Mouse (Mus musculus): ENCODE data around the gene Thnsl2. TPM values are rescaled to one million over a fixed set of nuclear protein-coding genes. Genes with fewer than 3 reads are reported as not detected.

The Thnsl2 gene
- total RNA-seq, 2 experiments from 2014 or later: 4.2 to 4.9 TPM

DNA sequence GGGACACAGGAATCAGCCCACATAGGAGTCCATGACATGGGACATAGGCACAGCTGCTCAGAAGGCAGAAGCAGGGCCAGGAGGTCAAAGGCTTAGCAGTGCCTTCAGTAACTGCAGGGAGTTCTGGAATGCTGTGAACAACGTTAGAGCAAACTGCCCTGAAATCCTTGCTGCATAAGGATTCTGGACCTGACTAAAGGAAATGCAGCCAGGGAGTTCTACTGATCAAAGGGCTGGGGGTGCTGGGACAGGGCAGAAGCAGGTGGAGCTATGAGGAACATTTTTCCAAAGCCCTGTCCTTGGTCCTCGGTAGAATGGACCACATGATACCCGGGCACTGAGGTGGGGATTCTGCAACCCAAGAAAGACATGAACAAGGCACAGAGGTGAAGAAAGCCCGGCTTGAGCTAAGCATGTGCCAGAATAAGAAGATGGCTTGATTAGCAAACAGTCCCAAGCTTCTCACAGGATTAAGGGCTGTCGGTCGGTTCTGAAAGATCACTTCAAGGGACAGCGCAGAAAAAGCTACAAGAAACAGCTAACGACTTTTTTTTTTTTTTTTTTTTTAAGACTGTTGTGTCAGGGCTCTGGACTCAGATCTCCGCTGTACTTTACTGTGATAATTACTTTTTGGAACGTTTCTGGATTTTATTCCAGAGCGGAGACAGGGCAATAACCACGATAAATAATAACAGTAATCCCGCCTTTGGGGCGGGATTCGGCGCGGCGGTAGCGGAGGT lies 915 bp downstream of the Thnsl2 start:
- DNase-seq (ENCODE audit: low spot score): no peak

DNA sequence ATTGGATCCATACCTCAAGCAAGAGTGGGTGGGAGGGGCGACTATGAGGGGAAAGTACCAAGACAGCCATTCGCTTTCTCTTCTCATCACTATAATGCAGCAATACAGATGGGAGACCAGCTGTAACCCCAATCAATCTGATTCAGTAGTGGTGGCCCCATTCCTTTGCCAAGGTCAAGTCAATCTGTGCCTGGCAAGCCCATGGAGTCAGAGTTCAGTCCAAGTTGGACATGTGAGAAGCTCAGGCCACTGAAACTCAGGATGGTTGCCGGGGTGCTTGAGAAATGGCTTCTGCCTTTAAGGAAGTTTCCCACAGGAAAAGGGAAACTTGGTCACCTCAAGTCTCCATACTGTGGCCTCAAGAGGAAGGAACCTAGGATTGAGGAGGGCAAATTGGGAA lies 9.2 kb downstream of the Thnsl2 start:
- no peak for DNase-seq (ENCODE audit: low spot score)
- intact Hi-C loops (cut with DNase I): no loop called here

More for the DNA sequence above, 915 bp downstream of the Thnsl2 start:
- intact Hi-C loops (cut with DNase I): no loop called here

DNA sequence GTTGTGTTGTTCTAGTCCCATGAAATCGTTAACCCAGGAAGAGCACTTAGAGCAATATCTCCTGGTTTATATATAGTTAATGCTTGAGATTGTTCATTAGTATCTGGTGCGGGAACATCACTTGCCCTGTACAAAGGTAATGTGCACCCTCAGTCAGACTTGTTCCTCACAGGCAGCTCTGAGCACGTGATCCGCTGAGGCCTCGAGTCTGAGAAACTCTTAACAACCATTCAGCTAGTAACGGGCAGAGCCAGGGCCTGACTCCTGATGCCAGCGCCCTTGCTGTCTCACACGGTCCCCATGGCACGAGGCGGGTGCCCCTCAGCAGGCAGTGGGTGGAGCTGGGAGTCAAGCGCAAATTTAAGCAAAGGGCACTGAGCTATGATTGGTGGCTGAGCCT lies 10.7 kb downstream of the Thnsl2 start:
- intact Hi-C loops (cut with DNase I): no loop called here
- no peak for DNase-seq (ENCODE audit: low spot score)

DNA sequence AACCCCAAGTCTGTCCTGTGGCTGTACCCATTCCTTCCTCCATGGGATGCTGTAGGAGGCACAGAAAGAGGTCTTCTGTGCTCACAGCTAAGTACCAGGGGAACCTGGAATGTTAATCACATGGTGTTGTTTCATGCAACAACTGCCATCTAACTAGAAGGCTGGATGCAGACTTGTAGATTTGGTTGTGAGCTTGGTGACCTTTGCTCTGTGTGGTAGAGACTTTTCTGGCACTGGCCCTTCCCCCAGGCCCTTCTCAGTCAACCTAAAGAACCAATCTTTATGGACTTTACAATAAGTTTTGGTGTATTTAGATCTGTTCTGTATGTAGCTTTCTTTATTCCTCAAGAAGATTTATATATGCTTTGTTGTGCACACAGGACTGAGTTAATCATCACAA lies 13.2 kb downstream of the Thnsl2 start:
- intact Hi-C loops (cut with DNase I): no loop called here
- no peak for DNase-seq (ENCODE audit: low spot score)

DNA sequence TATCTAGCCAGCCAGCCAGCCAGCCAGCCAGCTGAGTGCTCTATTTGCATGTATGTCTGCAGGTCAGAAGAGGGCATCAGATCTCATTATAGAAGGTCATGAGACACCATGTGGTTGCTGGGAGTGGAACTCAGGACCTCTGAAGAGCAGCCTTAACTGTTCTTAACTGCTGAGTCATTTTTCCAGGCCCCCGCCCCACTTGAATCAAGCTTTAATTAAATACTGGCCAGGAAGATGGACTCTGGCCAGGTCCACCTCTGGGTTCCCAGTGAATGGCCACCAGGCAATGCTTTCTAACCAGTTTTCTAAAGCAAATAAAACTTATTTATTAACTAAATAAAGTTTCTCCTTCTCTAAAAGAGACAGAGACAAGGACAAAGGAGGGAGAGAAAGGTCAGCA lies 14.0 kb downstream of the Thnsl2 start:
- intact Hi-C loops (cut with DNase I): no loop called here
- no peak for DNase-seq (ENCODE audit: low spot score)

DNA sequence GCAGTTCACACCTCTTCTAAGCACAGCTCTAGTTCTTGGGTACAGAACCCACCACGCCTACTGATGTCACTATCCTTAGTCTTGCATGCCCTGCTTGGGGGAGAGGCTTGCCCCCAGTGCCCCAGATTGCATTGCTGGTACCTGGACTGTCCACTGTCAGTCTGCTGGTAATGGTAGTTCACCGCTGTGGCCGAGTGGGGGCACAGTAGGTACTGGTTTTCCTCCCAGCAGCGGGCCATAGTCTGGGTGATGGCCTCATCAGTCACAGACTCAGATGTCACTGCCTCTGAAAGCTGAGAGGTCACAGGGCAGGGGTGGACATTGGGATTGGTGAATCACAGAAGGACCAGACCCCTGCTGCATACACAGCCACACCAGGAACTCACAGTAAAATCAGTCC lies 15.2 kb downstream of the Thnsl2 start:
- intact Hi-C loops (cut with DNase I): no loop called here
- no peak for DNase-seq (ENCODE audit: low spot score)

DNA sequence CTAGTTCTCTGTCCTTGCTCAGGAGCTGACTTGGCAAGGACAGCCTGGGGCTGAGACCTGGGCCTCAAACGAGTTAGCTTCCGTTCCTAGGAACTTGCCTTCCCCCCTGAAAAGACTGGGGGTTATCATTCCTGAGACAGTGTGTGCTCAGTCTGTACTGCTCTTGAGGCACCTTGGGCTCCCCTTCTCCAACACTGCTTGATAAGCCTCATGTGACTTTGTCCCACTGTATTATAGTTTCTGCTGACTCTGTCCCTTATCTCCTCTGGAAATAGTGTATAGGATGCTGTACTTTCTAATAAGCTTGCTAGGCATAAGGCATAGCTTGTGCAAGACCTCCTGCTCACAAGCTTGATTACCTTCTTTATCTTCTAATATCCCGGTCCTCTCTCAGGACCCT lies 17.9 kb downstream of the Thnsl2 start:
- DNase-seq (ENCODE audit: low spot score): no peak
- intact Hi-C loops (cut with DNase I): no loop called here

DNA sequence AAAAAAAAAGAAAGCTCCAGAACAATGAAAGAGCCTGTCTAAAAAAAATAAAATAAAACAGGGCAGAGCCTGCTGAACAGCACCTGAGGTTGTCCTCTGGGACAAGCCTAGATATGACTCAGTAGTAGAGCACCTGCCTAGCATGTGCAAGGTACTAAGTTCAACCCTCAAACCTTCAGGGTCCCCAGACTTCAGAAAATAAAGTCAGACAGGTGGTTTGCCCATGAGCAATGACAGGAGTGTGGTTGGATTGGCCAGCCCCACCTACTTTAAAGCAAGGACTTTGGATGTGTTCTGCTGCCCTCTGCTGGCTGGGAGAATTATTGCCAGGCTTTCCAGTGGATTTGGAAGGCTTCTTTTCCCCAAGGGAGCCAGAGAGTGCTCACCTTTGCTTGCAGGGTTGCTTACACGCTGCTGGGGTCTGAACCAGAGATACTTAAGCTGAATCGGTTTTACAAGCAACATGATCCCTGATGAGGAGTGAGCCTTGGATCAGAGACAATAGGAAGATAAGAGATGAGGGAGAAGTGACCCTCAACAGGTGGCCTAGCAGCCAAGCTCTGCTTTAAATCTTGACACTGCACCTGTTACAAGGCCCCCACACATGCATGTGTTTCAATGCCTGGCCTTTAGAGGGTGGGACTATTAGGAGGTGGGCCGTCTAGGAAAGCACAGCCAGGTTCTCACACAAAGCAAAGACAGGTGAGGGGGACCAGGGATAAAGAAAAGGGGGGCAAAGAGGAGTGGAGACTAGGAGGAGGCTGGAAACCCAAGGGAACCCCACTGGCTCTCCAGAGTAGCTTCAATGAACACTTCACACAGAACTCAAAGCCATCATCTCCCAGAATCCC lies 19.0 kb downstream of the Thnsl2 start:
- peak; percentile 16 for DNase-seq (ENCODE audit: low spot score)
- intact Hi-C loops (cut with DNase I): loop anchor here (2.0 kb wide), 1 partner anchor 170 kb away; no protein-coding TSS in a partner anchor

DNA sequence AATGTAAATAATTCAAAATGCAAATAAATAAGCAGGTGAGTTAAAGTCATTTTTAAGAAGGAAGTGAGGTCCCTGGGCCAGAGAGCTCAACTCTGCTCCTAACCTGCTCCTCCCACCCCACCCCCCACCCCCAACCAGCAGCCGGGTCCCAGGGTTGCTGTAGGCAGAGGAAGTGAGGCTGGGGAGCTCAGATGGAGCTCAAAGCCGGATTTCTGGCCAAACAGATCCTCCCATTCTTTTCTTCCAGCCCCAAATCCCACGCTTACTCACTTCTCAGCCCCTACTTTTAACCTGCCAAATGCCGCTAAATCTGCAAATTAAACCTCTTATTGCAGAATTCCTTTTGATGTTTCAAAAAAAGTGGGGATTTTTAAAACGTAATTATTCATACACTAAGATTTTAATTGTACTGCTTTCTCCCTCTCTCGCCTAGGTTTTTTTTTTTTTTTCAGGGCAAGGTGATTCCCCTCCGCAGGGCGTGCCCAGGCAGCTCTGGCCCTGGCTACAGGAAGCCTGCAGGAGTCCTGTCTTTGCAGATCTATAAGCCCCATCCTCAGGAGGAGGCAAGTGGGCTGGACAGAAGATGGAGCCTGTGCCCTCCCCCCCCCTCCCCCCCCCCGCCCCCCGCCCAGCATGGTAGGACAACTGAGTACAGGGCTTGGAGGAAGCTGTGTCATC lies 24.5 kb downstream of the Thnsl2 start:
- intact Hi-C loops (cut with DNase I): no loop called here
- no peak for DNase-seq (ENCODE audit: low spot score)

DNA sequence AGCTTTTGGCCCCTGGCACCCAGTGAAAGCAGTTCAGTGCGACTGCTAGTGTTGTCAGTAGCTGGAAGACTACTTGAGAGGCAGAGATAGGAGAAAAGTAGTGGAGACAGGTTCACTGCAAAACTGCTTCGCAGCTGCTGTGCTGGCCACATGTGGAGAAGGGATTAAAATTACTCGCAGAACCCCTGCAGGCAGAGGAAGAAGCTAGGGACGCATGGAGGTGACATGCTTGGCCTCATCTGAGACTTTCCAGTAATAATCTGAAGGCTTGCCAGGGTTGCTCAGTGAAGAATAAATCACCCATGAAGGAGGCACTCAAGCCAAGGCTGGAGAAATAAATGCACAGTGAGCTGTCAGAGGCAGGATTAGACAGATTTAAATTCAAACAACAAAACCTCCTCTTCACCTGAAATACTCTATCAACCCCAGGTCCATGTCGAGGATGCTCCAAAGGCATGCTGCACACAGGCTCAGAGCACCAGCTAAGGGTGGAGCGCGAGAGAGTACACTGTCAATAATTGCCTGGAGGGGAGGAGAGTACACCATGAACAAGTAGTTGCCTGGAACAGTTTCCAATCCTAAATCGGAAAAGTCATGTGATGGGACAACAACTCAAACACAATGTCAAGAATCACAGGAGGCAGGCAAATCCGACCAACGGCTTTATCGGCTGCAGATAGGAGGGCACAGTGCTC lies 32.7 kb downstream of the Thnsl2 start:
- intact Hi-C loops (cut with DNase I): no loop called here
- DNase-seq (ENCODE audit: low spot score): no peak

DNA sequence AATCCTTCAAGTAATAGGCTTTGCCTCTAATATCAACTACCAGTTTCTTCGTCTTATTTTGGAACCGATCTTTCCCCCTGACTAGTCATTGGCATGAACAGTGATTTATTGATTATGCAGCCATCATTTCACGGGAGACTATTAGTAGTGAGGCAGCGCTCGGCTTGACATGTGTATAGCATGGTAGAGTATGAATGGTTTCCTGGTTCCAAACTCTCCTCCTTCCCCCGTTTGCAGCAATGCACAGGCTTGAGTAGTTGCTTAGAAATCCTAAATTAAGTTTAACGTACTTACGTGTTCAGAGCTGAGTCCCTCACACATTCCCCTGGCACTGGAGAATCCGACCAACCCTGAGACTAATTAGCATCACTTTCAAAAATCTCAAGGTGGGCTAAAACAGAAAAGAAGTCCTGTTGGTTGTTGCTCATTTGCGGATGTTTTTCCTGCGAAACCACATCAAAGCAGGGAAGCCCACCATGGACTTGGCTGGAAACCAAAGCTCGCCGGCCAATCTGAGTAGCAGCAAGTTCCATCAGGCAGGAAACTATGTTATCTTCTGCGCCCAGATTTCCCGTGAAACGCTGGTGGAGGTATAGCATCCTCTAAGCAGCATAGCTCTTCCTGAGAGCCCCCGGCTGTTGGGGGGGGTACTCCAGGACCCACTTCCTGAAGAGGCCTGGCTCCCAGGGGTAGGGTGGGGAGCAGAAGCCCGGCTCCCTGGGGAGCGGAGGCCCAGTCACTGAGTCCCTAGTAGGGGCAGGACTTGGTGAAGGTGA lies 37.9 kb downstream of the Thnsl2 start:
- intact Hi-C loops (cut with DNase I): no loop called here
- peak; percentile 7 for DNase-seq (ENCODE audit: low spot score)

DNA sequence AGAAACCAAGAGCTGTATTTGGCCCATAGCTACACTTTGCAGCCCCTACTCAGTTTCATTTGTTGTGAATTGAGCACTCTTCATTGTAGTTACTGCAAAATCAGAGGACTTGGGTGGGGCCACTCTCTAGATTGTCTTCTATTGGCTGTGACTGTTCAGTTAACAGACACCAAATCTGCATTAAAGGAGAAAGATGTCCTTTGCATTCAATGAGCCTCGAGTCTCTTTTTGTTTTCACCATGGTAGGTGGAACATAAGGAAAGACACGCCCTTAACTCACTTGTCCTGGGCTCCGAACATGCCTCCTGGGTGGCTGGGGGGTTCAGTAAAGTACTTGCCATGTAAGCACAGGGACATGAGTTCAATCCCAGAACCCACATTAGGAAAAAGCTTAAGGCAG lies 48.1 kb downstream of the Thnsl2 start:
- intact Hi-C loops (cut with DNase I): no loop called here
- no peak for DNase-seq (ENCODE audit: low spot score)

DNA sequence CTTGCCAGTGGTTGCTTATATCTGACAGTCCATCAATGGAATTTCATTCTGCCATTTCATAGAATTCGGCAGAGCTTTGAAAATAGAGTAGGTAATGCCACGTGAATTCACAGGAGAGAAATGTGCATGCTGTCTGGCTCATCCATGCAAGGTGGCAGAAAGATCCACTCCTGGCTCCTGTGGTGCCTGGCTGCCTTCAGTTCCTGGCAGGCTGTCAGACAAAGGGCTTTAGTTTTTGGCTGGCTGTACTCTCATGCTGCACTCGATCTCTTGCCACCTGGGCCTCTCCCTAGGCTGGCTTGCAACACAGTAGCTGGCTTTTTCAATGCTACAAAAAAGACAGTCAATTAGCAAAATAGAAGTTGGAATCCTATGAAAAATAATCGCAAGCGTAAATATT lies 49.5 kb downstream of the Thnsl2 start:
- intact Hi-C loops (cut with DNase I): no loop called here
- no peak for DNase-seq (ENCODE audit: low spot score)

DNA sequence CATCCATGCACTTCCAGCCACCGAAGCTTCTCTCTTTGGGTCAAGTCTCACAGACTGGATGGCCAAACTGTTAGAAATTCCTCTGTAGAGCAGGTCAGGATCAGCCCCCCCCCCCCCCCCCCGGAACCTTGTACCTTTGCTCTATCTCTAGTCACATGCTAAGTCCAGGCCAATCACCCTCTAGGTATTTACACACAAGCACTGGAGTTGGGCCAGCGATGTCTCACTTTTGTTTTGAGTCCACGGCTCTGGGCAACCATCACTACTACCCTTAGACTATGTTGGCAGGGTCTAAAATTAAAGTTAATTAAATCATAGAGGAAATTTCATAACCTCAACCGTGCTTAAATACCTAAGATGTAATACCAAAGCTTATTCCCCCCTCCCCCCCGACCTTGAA lies 50.6 kb downstream of the Thnsl2 start:
- intact Hi-C loops (cut with DNase I): no loop called here
- no peak for DNase-seq (ENCODE audit: low spot score)

DNA sequence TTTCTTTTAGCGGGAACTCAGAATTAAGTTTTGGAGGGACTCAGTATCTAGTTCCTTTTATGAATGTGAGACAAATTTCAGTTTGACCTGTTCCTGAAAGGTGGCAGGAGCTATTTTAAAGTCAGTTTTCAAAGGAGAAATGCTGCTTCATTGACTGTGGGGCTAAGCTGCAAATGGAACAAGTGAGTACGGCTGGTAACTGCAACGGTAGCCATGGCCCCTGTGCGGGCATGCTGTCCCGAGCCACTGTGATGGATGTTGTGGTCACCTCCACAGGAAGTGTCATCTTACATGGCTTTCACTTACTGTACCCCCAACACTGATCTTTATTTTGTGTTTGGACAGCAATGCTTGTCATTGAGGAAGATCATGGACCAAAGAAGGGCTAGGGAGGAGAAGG lies 53.8 kb downstream of the Thnsl2 start:
- intact Hi-C loops (cut with DNase I): no loop called here
- no peak for DNase-seq (ENCODE audit: low spot score)

DNA sequence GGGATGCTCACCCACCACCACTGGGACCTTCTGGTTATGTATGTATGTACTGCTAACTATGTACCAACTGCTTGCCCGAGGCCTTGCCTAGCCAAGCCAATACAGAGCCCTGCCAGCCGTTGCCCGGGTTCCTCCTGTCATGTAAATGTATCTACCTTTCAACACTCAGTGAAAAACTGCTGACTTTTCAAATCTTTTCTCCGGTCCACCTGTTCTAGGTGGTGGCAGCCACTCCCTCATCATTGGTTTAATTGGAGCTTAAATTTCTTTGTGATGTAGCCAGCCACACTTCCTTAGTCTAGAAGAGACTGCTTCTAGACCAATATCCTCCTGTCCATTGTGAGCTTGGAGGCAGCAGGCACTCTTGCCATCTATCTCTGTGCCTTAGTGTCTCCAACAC lies 54.5 kb downstream of the Thnsl2 start:
- intact Hi-C loops (cut with DNase I): no loop called here
- DNase-seq (ENCODE audit: low spot score): no peak

DNA sequence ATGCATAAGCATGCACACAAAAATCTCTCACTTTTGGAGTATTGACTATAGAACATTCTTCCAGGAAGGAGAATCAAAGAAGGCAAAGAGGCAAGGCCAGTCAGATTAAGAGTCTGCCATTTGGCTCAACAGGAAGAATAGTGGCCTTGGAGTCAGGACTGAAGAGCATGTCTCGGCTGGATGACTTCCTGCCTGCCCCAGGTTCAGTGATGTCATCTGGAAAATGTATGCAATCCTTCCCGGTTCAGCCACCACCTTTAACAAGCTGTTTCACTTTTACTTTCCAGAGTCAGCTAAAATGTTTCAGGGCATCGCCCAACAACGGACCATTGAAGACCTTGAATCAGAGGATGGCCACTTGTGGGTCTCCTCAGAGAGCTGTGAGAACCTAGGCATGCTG lies 55.2 kb downstream of the Thnsl2 start:
- intact Hi-C loops (cut with DNase I): no loop called here
- no peak for DNase-seq (ENCODE audit: low spot score)

DNA sequence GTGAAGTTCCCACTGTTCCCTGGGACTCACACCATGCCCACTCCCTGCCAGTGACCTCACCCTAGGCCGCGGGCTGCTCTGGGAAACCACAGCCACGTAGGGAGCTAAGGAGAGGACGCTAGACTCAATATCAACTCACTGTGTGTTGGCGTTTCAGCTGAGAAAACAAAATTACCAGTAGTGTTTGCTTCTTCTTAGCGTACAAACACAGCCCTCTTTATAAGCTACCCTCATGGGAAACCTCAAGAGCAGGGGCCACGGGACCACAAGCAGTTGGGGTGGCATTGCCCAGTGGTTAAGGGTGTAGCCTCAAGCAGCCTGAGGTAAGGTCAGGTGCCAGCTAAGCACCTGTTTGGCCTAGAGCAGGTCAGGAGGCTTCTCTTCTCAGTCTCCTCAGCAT lies 60.8 kb downstream of the Thnsl2 start:
- intact Hi-C loops (cut with DNase I): no loop called here

DNA sequence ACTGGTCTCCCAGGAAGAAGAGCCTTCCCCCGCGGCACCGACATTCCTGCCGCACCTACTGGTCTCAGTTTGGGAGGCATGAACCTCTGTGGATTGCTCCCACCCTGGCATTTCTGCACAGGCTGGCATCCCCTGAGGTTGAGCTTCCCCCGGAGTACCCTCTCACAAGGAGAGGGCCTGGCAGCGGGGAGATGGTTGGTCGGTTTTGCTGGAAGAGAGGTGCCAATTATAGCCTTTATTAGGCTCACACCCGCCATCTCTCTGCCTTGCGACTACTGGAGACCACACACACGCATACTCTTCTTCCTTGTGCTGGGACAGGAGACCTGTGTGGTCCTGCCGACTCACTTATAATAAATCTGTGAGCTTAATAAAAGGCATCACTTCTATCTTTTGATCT lies 62.2 kb downstream of the Thnsl2 start:
- no peak for DNase-seq (ENCODE audit: low spot score)
- intact Hi-C loops (cut with DNase I): no loop called here

More for the DNA sequence above, 60.8 kb downstream of the Thnsl2 start:
- DNase-seq (ENCODE audit: low spot score): no peak

DNA sequence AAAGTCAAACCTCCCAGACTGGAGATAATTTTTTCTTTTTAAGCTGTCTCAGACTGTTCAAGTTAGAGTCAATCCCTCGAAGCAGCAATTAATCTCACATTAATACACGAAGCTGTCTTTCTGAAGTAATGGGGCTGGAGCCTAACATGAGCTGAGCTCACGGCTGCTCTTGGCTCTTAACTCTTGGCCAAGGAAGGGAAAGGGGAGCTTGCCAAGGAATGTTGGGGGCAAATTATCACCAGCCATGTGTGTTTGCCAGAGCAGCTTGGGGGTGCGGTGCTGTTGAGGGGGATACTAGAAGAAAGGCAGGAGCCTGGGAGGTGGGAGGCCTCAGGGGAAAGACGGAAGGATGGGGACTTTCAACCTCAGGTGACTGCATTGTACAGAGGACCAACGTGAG lies 63.0 kb downstream of the Thnsl2 start:
- no peak for DNase-seq (ENCODE audit: low spot score)
- intact Hi-C loops (cut with DNase I): no loop called here

All from heart, postnatal 25 days (tissue).